Comparison of ENCODE assay signal across 21 mouse cellular contexts in genomic region chr10:77835647-77836046, GRCm38 (mm10). TPM values are rescaled to one million over a fixed set of nuclear protein-coding genes. Genes with fewer than 3 reads are reported as not detected.
"Had no signal": no experiment of that assay in that cellular context is flagged by ENCODE, and none has a peak within 500 bp of the region (broad histone marks: within the 10 kb centered on the region; RNA-seq: fewer than 3 reads in every experiment).

Gene Krtap10-10, plus strand, starts transcription at chr10:77835947.

- H3K27ac ChIP-seq: kidney, embryonic 15.5 days; limb, embryonic 12.5 days; liver, embryonic 13.5 days; lung, embryonic 15.5 days; macrophage; midbrain, embryonic 15.5 days; neural tube, embryonic 12.5 days; stomach, postnatal 0 days had no signal

- DNase-seq: kidney, adult 2 months; kidney, postnatal 25 days; liver; liver, embryonic 13.5 days; liver, postnatal 0 days; lung, postnatal 14 days; retina, postnatal 1 day; thymus, adult 18-20 months; thymus, postnatal 14 days had no signal

- H3K4me3 ChIP-seq: kidney, embryonic 15.5 days; limb, embryonic 12.5 days; liver, embryonic 13.5 days; lung, embryonic 15.5 days; megakaryocyte, embryonic 14.5 days; midbrain, embryonic 15.5 days; neural tube, embryonic 12.5 days had no signal

RNA-seq across cellular contexts. Expression of gene Krtap10-10, which starts in this region (rescaled TPM):
- total RNA-seq: layer of hippocampus, postnatal 25 days; left cerebral cortex, postnatal 25 days; monocyte, adult 5-6 weeks; neutrophil, adult 5-6 weeks had no signal
